Mouse (Mus musculus): ENCODE measurements around the gene Pkdrej.
"Not testable (repeated sequence)": the region's sequence is repeated elsewhere in the genome, so short reads cannot be mapped to it uniquely, and the experiment has no call there.

Gene Pkdrej

GRCm38 (mm10) chr15:85810462-85810805 lies 11.1 kb downstream of the Pkdrej start:
- no peak for DNase-seq (ENCODE audit: low spot score)

GRCm38 (mm10) chr15:85809091-85809490 lies 12.4 kb downstream of the Pkdrej start:
- no peak for DNase-seq (ENCODE audit: low spot score)

GRCm38 (mm10) chr15:85808434-85808833 lies 13.1 kb downstream of the Pkdrej start:
- no peak for DNase-seq (ENCODE audit: low spot score)

DNA sequence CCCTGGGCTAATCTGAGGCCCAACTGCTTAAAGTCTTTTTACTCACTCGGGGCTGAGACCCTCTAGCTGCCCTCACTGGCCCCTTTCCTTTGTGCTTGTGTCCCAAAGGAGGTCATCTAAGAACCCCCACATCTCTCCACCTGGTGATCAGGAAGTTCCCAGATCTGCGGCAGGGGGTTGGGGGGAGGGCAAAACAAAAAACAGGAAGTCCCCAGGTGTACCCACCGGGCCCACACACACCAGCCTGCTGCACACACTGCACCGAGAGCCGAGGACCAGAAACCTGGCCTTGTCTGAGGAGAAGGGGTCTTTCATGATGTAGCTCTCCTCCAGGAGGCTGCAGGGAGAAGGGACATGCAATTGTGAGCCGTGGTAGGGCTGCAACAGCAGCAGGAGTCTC lies 13.5 kb downstream of the Pkdrej start:
- DNase-seq (ENCODE audit: low spot score): no peak

- no peak for DNase-seq (ENCODE audit: low spot score)
These were observed 14.1 kb downstream of the Pkdrej start for GRCm38 (mm10) chr15:85807404-85807803.

DNA sequence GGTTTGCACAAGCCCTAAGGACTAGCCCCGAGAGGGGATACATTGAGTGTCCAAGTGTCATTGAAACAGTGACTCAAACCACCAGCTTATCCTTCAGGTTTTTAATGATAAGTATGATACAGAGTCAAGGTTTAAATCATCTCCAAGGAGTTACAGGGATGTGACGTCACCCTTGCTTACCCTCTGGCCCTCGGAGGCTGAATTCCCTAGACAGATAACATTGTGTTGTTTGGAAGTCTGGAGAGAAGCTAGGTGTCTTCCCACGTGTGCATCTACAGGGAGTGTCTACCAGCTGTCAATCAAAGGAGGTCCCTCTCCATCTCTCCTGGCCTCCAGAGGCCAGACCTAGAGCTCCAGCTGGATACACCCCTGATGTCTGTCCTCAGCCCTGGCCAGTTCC lies 14.6 kb downstream of the Pkdrej start:
- no peak for DNase-seq (ENCODE audit: low spot score)

DNA sequence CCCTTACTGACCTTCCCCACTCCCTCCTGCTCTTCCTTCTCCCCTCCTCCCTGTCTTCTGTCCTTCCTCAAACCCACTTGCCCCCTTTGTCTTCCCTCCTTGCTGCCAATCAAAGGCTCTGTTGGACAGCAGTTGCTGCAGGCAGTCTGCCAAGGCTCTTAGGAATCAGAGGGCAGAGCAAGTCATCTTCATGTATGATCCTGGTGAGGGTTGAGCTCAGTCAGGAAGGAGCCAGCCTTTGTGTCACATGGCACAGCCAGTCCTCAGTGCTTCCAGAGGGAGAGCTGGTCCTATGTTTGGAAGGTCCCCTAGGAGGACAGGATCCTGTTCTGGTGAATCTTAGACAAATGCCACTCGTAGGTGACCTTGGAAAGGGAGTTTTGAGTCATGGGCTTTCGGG lies 18.6 kb downstream of the Pkdrej start:
- no peak for DNase-seq (ENCODE audit: low spot score)

GRCm38 (mm10) chr15:85798676-85799075 lies 22.9 kb downstream of the Pkdrej start:
- DNase-seq (ENCODE audit: low spot score): no peak

DNA sequence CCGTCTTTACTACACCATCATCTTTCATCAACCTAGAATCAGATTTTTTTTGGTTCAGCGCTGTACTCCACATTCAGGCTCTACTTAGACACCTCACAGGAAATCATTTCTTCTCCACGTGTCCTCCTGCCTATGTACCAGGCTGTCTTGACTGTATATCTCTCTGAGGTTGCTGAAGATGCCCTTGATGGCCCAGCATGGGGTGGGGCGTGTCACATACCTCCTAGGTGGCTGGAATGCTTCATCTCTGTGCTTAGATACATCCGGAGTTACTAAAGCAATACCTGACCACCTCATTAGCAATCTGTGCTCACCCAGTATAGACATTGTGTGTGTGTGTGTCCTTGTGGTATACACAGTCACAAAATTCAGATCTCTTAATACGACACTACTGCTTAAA lies 26.0 kb downstream of the Pkdrej start:
- no peak for DNase-seq (ENCODE audit: low spot score)

DNA sequence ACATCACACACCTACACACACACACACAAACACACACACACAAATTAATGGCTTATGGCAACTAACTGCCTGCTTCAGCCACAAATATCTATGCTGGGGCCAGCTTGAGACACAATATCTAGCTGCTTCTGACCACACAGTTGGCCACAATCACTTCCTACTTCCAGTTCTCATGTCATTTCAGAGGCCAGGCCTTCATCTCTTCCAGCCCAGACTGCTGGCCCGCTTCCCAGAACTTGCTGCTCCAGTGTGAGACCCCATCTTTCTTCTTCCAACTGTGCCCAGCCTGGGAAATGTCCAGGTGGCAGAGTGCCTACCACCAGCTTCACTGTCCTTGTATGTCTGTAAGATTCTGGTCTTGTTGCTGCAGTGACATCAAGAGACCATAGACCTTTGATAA lies 28.7 kb downstream of the Pkdrej start:
- DNase-seq (ENCODE audit: low spot score): no peak

GRCm38 (mm10) chr15:85791449-85791848 lies 30.1 kb downstream of the Pkdrej start:
- no peak for DNase-seq (ENCODE audit: low spot score)

DNA sequence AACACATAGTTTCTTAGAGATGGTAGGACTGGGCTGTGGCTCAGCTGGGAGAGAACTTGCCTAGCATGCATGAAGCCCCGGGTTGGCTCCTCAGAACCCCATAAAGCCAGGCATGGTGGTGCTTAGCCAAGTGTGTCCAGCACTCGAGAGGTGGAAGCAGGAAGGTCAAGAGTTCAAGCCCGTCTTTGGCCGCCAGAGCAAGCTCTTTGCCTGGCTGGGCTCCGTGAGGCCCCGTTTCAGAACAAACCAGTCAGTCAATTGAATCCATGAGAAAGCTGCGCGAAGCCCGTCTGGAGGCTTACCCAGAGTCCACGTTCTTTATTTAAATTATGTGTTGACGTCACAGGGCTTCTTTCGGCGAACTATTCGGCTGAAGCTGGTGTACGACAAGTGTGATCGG lies 32.9 kb downstream of the Pkdrej start:
- DNase-seq (ENCODE audit: low spot score): no peak

DNA sequence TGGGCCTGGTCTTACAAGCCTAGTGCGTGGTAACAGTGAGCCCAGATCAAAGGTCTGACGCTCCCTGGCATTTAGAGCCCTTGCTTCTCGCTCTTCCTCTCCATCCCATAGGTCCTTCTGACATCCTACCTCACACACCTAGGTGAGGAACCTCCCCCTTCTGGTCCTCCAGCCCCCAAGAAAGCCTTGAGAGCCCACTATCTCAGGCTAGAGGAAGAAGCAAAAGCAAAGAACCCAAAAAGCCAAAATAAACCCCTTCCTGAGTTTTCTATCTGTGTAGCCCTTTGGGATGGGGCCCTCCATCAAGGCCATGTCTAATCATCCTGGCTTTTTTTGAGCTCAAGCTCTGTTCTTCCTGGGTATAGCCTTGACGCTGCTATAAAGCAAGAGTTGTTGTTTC lies 33.5 kb downstream of the Pkdrej start:
- DNase-seq (ENCODE audit: low spot score): no peak

- DNase-seq (ENCODE audit: low spot score): no peak
These were observed 34.1 kb downstream of the Pkdrej start for GRCm38 (mm10) chr15:85787482-85787881.

DNA sequence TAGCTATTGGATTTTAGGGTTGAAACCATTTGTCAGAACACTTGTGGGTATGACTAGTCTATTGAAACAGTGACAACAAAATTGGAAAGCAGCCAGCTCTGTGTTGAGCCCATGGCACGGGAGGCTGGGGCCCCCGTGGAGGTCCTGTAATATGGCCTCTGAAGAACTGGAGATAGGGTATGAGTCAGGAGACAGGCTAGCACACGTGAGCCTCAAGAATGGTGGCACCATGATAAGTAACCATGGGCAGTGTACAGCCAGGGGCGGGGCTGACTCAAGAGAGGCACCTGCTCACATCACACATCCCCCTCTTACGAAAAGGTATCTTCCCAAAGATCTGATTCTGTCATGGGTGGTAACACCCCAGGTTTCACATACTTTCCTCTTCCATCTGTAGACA lies 34.8 kb downstream of the Pkdrej start:
- DNase-seq (ENCODE audit: low spot score): no peak

DNA sequence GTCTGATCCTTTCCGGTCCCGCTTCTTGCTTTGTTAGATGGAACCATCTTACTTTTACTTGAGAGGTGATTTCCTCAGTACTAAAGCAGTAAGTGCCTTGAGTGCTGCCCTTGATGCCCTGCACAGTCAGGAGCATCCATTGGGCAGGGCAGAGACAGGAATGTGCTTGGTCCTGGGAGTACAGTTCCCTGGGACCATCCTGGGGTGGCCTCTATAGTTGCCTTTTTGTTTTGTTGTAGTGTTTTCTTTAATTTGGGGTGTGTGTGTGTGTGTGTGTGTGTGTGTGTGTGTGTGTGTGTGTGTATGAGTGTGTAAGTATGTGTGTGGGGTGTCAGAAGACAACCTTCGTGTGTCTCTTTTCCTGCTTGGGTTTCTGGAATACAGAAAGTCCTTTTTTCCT lies 37.2 kb downstream of the Pkdrej start:
- no peak for DNase-seq (ENCODE audit: low spot score)

- DNase-seq (ENCODE audit: low spot score): no peak
These were observed 38.4 kb downstream of the Pkdrej start for GRCm38 (mm10) chr15:85783146-85783545.

DNA sequence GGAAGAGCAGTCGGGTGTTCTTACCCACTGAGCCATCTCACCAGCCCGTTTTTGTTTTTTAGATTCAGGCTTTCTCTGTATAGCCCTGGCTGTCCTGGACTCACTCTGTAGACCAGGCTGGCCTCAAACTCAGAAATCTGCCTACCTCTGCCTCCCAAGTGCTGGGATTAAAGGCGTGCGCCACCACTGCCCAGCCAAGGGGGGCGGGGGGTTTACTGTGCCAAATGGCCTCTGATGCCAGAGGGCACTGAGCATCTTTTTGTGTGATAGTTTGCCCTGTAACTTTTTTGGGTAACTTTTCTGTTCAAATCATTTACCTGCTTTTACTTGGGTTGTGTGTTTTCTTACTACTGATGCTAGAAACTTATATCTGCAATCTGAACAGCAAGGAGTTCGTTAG lies 42.6 kb downstream of the Pkdrej start:
- not testable (repeated sequence) for DNase-seq (ENCODE audit: low spot score)

GRCm38 (mm10) chr15:85776771-85777170 lies 44.8 kb downstream of the Pkdrej start:
- DNase-seq (ENCODE audit: low spot score): no peak

DNA sequence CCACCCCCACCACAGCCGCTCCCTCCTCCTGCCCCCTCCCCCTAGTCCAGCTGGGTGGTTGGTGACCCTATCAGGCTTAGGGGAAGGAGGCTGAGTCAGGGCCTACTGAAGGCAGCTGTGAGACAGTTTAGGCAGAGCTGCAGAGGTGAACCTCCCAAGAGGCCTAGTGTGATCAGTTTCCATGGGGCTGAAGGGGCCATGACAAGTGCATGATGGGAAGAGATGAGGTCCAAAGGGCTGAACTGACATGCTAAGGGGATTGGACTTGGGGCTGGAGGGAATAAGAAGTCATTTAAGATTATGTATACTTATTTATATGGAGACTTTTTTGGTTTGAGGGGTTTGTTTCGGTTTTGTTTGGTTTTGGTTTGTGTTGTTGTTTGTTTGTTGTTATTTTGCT lies 45.3 kb downstream of the Pkdrej start:
- no peak for DNase-seq (ENCODE audit: low spot score)

- no peak for DNase-seq (ENCODE audit: low spot score)
These were observed 46.5 kb downstream of the Pkdrej start for GRCm38 (mm10) chr15:85775001-85775400.

DNA sequence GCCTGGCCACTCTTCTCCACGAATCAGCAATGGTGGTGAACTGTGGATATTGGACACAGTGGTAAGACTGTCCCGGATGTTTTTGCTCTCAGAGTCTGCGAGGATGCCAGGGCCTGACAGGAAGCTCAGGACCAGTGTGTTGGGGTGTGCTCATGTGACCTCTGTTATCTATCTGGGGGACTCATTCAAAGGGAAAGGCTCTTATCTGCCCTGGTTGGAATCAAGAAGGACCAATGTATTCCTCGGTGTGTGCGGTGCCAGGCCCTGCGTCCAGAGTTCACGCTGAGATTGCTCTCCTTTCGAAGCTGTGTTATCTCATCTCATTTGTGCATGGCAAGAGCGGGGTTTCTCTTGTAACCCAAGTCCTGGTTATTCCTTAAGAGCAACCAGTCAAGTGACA lies 47.1 kb downstream of the Pkdrej start:
- no peak for DNase-seq (ENCODE audit: low spot score)

DNA sequence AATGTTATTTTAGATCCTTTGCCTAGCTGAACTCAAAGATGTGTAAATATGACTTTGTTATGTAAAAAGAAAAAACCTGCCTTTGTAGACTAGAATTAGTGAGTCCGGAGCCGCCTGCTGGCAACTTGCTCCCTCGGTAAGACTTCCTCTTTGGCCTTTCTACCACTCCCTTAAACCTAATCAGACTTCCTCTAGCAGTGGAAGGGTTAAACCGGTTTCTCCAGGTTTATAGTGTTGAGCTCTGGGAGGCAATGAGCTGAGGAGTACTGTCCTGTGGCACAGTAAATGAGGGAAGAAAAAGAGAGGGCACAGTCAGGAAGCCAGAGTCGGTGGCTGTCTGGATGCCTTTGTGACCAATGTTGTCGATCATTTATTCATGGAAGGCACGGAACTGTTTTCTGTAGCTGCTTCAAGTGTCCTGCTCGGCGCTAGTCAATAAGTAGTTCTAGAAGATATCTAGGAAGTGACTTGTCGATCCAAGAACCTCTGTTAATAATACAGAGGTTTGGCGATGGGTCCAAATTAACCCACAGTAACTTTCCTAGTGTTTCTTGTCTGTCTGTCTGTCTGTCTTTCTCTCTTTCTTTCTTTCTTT lies 49.3 kb downstream of the Pkdrej start:
- no peak for DNase-seq (ENCODE audit: low spot score)

- DNase-seq (ENCODE audit: low spot score): no peak
These were observed 50.0 kb downstream of the Pkdrej start for GRCm38 (mm10) chr15:85771306-85772121.
